Mouse (Mus musculus): Measurements from ENCODE around the gene Ccdc158. TPM values are rescaled to one million over a fixed set of nuclear protein-coding genes. Genes with fewer than 3 reads are reported as not detected.
A peak's percentile ranks its signal among the peaks of the same experiment; 100 is the strongest.

Gene Ccdc158
- polyA plus RNA-seq, 1 experiment from 2014 or later = 1.1 TPM

GRCm38 (mm10) chr5:92633526-92633925 lies 41.5 kb downstream of the Ccdc158 start:
- H3K4me3 ChIP-seq (ENCODE audit: low read depth, low read length) = no peak overlapping the region
- H3K9me3 ChIP-seq (replicated peaks; ENCODE audit: control insufficient read depth, low read length) = no peaks in the 10 kb centered on the region
- H3K9ac ChIP-seq (ENCODE audit: low read depth, low read length) = no peak overlapping the region
- H3K36me3 ChIP-seq (ENCODE audit: control insufficient read depth, insufficient read depth, low read length) = no peaks in the 10 kb centered on the region
- H3K27me3 ChIP-seq (ENCODE audit: control insufficient read depth, insufficient read depth, low read length) = no peaks in the 10 kb centered on the region
- 62% methylated on average over 4 of the region's 4 CpGs for WGBS (ENCODE audit: insufficient replicate concordance)
- no peak overlapping the region for H3K27ac ChIP-seq (ENCODE audit: low read depth, low read length)
- H3K4me2 ChIP-seq = no peak overlapping the region
- H3K4me1 ChIP-seq (ENCODE audit: control insufficient read depth, insufficient read depth, low read length) = peaks cover 2% of the 10 kb centered on the region; the same call in 1 of the 2 replicates
- ATAC-seq (replicated peaks; ENCODE audit: insufficient number of reproducible peaks, low FRiP score, low TSS enrichment) = no peak

GRCm38 (mm10) chr5:92627896-92628295 lies 47.2 kb downstream of the Ccdc158 start:
- Histone ChIP-seq H3K4me3 (ENCODE audit: low read depth, low read length) (no peak overlapping the region), H3K4me1 (ENCODE audit: control insufficient read depth, insufficient read depth, low read length) (peaks cover 9% of the 10 kb centered on the region; the same call in 1 of the 2 replicates), H3K27me3 (ENCODE audit: control insufficient read depth, insufficient read depth, low read length) (no peaks in the 10 kb centered on the region), H3K4me2 (peak overlapping the region; percentile 31; the same call in 1 of the 2 replicates), H3K9ac (ENCODE audit: low read depth, low read length) (no peak overlapping the region), H3K36me3 (ENCODE audit: control insufficient read depth, insufficient read depth, low read length) (no peaks in the 10 kb centered on the region), H3K9me3 (replicated peaks; ENCODE audit: control insufficient read depth, low read length) (no peaks in the 10 kb centered on the region), H3K27ac (ENCODE audit: low read depth, low read length) (peak overlapping the region; percentile 84)
- ATAC-seq (replicated peaks; ENCODE audit: insufficient number of reproducible peaks, low FRiP score, low TSS enrichment) = peak; percentile 71
- 37% methylated on average over 7 of the region's 7 CpGs for WGBS (ENCODE audit: insufficient replicate concordance)

- no peak for ATAC-seq (replicated peaks; ENCODE audit: insufficient number of reproducible peaks, low FRiP score, low TSS enrichment)
- Histone ChIP-seq H3K4me3 (ENCODE audit: low read depth, low read length) (no peak overlapping the region), H3K27ac (ENCODE audit: low read depth, low read length) (no peak overlapping the region), H3K4me1 (ENCODE audit: control insufficient read depth, insufficient read depth, low read length) (no peaks in the 10 kb centered on the region), H3K4me2 (no peak overlapping the region), H3K36me3 (ENCODE audit: control insufficient read depth, insufficient read depth, low read length) (no peaks in the 10 kb centered on the region), H3K9me3 (replicated peaks; ENCODE audit: control insufficient read depth, low read length) (no peaks in the 10 kb centered on the region), H3K27me3 (ENCODE audit: control insufficient read depth, insufficient read depth, low read length) (no peaks in the 10 kb centered on the region), H3K9ac (ENCODE audit: low read depth, low read length) (no peak overlapping the region)
- WGBS (ENCODE audit: insufficient replicate concordance) = 86% methylated on average over 5 of the region's 5 CpGs
Measured at GRCm38 (mm10) chr5:92621883-92622282, 53.2 kb downstream of the Ccdc158 start.

GRCm38 (mm10) chr5:92612756-92613155 lies 62.3 kb downstream of the Ccdc158 start:
- WGBS (ENCODE audit: insufficient replicate concordance) = 82% methylated on average over 4 of the region's 4 CpGs

GRCm38 (mm10) chr5:92607492-92608229 lies 67.4 kb downstream of the Ccdc158 start:
- no peak for ATAC-seq (replicated peaks; ENCODE audit: insufficient number of reproducible peaks, low FRiP score, low TSS enrichment)

More at GRCm38 (mm10) chr5:92612756-92613155, 62.3 kb downstream of the Ccdc158 start:
- H3K36me3 ChIP-seq (ENCODE audit: control insufficient read depth, insufficient read depth, low read length) = no peaks in the 10 kb centered on the region
- no peak overlapping the region for H3K4me2 ChIP-seq
- no peak overlapping the region for H3K27ac ChIP-seq (ENCODE audit: low read depth, low read length)
- H3K9me3 ChIP-seq (replicated peaks; ENCODE audit: control insufficient read depth, low read length) = no peaks in the 10 kb centered on the region
- no peaks in the 10 kb centered on the region for H3K27me3 ChIP-seq (ENCODE audit: control insufficient read depth, insufficient read depth, low read length)
- H3K9ac ChIP-seq (ENCODE audit: low read depth, low read length) = no peak overlapping the region
- ATAC-seq (replicated peaks; ENCODE audit: insufficient number of reproducible peaks, low FRiP score, low TSS enrichment) = no peak
- H3K4me1 ChIP-seq (ENCODE audit: control insufficient read depth, insufficient read depth, low read length) = no peaks in the 10 kb centered on the region
- H3K4me3 ChIP-seq (ENCODE audit: low read depth, low read length) = no peak overlapping the region

GRCm38 (mm10) chr5:92604452-92605247 lies 70.4 kb downstream of the Ccdc158 start:
- H3K4me2 ChIP-seq = peak overlapping the region; percentile 81

More at GRCm38 (mm10) chr5:92607492-92608229, 67.4 kb downstream of the Ccdc158 start:
- Histone ChIP-seq H3K27me3 (ENCODE audit: control insufficient read depth, insufficient read depth, low read length) (no peaks in the 10 kb centered on the region), H3K4me1 (ENCODE audit: control insufficient read depth, insufficient read depth, low read length) (peaks cover 9% of the 10 kb centered on the region), H3K9ac (ENCODE audit: low read depth, low read length) (no peak overlapping the region), H3K9me3 (replicated peaks; ENCODE audit: control insufficient read depth, low read length) (no peaks in the 10 kb centered on the region), H3K4me2 (no peak overlapping the region), H3K36me3 (ENCODE audit: control insufficient read depth, insufficient read depth, low read length) (0 out of 2 replicates have a peak, but pooled peaks cover 4% of the 10 kb centered on the region), H3K4me3 (ENCODE audit: low read depth, low read length) (no peak overlapping the region), H3K27ac (ENCODE audit: low read depth, low read length) (no peak overlapping the region)
- WGBS (ENCODE audit: insufficient replicate concordance) = 75% methylated on average over 5 of the region's 5 CpGs

GRCm38 (mm10) chr5:92602691-92603690 lies 72.1 kb downstream of the Ccdc158 start, which contains the start of gene Stbd1:
Stbd1 (plus strand) TSS chr5:92603041.
- 0 out of 2 replicates have a peak, but pooled peaks cover 4% of the 10 kb centered on the region for H3K36me3 ChIP-seq (ENCODE audit: control insufficient read depth, insufficient read depth, low read length)
- peak; percentile 91 for ATAC-seq (replicated peaks; ENCODE audit: insufficient number of reproducible peaks, low FRiP score, low TSS enrichment)
- H3K27ac ChIP-seq (ENCODE audit: low read depth, low read length) = peak within 1 kb of the TSS; percentile 85
- peak within 1 kb of the TSS; percentile 77 for H3K4me3 ChIP-seq (ENCODE audit: low read depth, low read length)
- WGBS (ENCODE audit: insufficient replicate concordance) = under 1% methylated on average over 67 of the region's 69 CpGs
- peak within 1 kb of the TSS; percentile 89 for H3K9ac ChIP-seq (ENCODE audit: low read depth, low read length)
- H3K27me3 ChIP-seq (ENCODE audit: control insufficient read depth, insufficient read depth, low read length) = no peaks in the 10 kb centered on the region
- peaks cover 9% of the 10 kb centered on the region for H3K4me1 ChIP-seq (ENCODE audit: control insufficient read depth, insufficient read depth, low read length)
- peak within 1 kb of the TSS; percentile 81 for H3K4me2 ChIP-seq
- H3K9me3 ChIP-seq (replicated peaks; ENCODE audit: control insufficient read depth, low read length) = no peaks in the 10 kb centered on the region

More at GRCm38 (mm10) chr5:92604452-92605247, 70.4 kb downstream of the Ccdc158 start:
- WGBS (ENCODE audit: insufficient replicate concordance) = 64% methylated on average over 10 of the region's 10 CpGs
- Histone ChIP-seq H3K9ac (ENCODE audit: low read depth, low read length) (no peak overlapping the region), H3K36me3 (ENCODE audit: control insufficient read depth, insufficient read depth, low read length) (0 out of 2 replicates have a peak, but pooled peaks cover 4% of the 10 kb centered on the region), H3K9me3 (replicated peaks; ENCODE audit: control insufficient read depth, low read length) (no peaks in the 10 kb centered on the region), H3K27ac (ENCODE audit: low read depth, low read length) (no peak overlapping the region), H3K4me3 (ENCODE audit: low read depth, low read length) (peak overlapping the region; percentile 77; the same call in 1 of the 2 replicates), H3K27me3 (ENCODE audit: control insufficient read depth, insufficient read depth, low read length) (no peaks in the 10 kb centered on the region), H3K4me1 (ENCODE audit: control insufficient read depth, insufficient read depth, low read length) (peaks cover 9% of the 10 kb centered on the region)
- no peak for ATAC-seq (replicated peaks; ENCODE audit: insufficient number of reproducible peaks, low FRiP score, low TSS enrichment)
